Comparison of ENCODE assay signal across 7 mouse cellular contexts in genomic region chr16:17405736-17406443, GRCm38 (mm10). TPM values are rescaled to one million over a fixed set of nuclear protein-coding genes. Genes with fewer than 3 reads are reported as not detected.
A peak's percentile ranks its signal among the peaks of the same experiment; 100 is the strongest.
DNase-seq lines count a peak whose midpoint lies in the region; ATAC-seq lines count a peak whose summit lies in the region.

Gene Snap29 (plus strand): TSS chr16:17405986.
Gene Pi4ka (minus strand): TSS chr16:17406314.

- H3K4me2 ChIP-seq in intestine, embryonic 16.5 days (ENCODE audit: low read depth, low read length): peak within 1 kb of the TSS; percentile 68
- peak within 1 kb of the TSS; percentile 69 for H3K4me2 ChIP-seq in midbrain, embryonic 11.5 days

- ATAC-seq in intestine, embryonic 16.5 days: peak; percentile 98
- peak; percentile 98 for ATAC-seq in midbrain, embryonic 11.5 days (ENCODE audit: low FRiP score)

- peaks cover 25% of the 10 kb centered on the region for H3K4me1 ChIP-seq in intestine, embryonic 16.5 days (ENCODE audit: control insufficient read depth, insufficient read depth, low read length)
- peaks cover 13% of the 10 kb centered on the region for H3K4me1 ChIP-seq in midbrain, embryonic 11.5 days (ENCODE audit: control insufficient read depth, insufficient read depth, low read length)

- H3K4me3 ChIP-seq in intestine, embryonic 16.5 days (ENCODE audit: low read length): peak within 1 kb of the TSS; percentile 89
- peak within 1 kb of the TSS; percentile 74 for H3K4me3 ChIP-seq in midbrain, embryonic 11.5 days (ENCODE audit: low read depth, low read length)

- H3K9ac ChIP-seq in intestine, embryonic 16.5 days (ENCODE audit: low read depth, low read length): peak within 1 kb of the TSS; percentile 86
- peak within 1 kb of the TSS; percentile 75 for H3K9ac ChIP-seq in midbrain, embryonic 11.5 days (ENCODE audit: low read length)

- H3K9me3 ChIP-seq in intestine, embryonic 16.5 days (ENCODE audit: control insufficient read depth, low read length): no peaks in the 10 kb centered on the region
- H3K9me3 ChIP-seq in midbrain, embryonic 11.5 days (ENCODE audit: control insufficient read depth, low read length): no peaks in the 10 kb centered on the region

- WGBS in intestine, embryonic 16.5 days: under 1% methylated on average over 55 of the region's 69 CpGs
- under 1% methylated on average over 68 of the region's 69 CpGs for WGBS in midbrain, embryonic 11.5 days

- no peaks in the 10 kb centered on the region for H3K36me3 ChIP-seq in intestine, embryonic 16.5 days (ENCODE audit: control insufficient read depth, insufficient read depth, low read length)
- no peaks in the 10 kb centered on the region for H3K36me3 ChIP-seq in midbrain, embryonic 11.5 days (ENCODE audit: control insufficient read depth, insufficient read depth, low read length)

- peak; percentile 99 for DNase-seq in adrenal gland, adult 8-10 months
- peak; percentile 100 for DNase-seq in embryo, embryonic 9.5 days (ENCODE audit: extremely low spot score)
- peak; percentile 100 for DNase-seq in gastrocnemius, postnatal 4 days (ENCODE audit: low spot score in 2 of 2)
- peak; percentile 99 to 100 for DNase-seq in left cerebral cortex, postnatal 36 days (ENCODE audit: low spot score in 2 of 2)
- peak; percentile 100 for DNase-seq in midbrain, embryonic 11.5 days (ENCODE audit: low spot score, missing footprints)
- peak; percentile 98 for DNase-seq in skeletal muscle tissue, adult 2 months (ENCODE audit: low read depth, low spot score)

- H3K27ac ChIP-seq in intestine, embryonic 16.5 days (ENCODE audit: low read length): peak within 1 kb of the TSS; percentile 69
- H3K27ac ChIP-seq in midbrain, embryonic 11.5 days (ENCODE audit: low read depth, low read length): peak within 1 kb of the TSS; percentile 45

- no peaks in the 10 kb centered on the region for H3K27me3 ChIP-seq in intestine, embryonic 16.5 days (replicated peaks; ENCODE audit: control insufficient read depth, insufficient read depth, low read length)
- no peaks in the 10 kb centered on the region for H3K27me3 ChIP-seq in midbrain, embryonic 11.5 days (ENCODE audit: control insufficient read depth, insufficient read depth, low read length)

- intact Hi-C loops in left cerebral cortex, postnatal 36 days (cut with DNase I): loop anchor here (5.0 to 10.0 kb wide), 2 partner anchors 46 to 129 kb away; partner anchors contain the start of genes Crkl and Thap7

RNA-seq across cellular contexts. Expression of gene Snap29, which starts in this region (rescaled TPM):
- total RNA-seq in adrenal gland, adult 8-10 months (2022): 10 to 100 TPM; 26.7 to 32.4 (median 29.4) TPM
- total RNA-seq in gastrocnemius, postnatal 4 days (2021): 10 to 100 TPM; 14.3 to 15.5 TPM
- 15.2 and 15.9 TPM in 2 replicates for polyA plus RNA-seq in intestine, embryonic 16.5 days (2015; fragmentation: Nextera tagmentation; extraction: Ambion mirVana)
- total RNA-seq in left cerebral cortex, postnatal 36 days (2021): 10 to 100 TPM; 19.7 to 20.5 TPM
- 7.5 and 8.0 TPM in 2 replicates for polyA plus RNA-seq in midbrain, embryonic 11.5 days (2014; fragmentation: Nextera tagmentation; extraction: Ambion mirVana)

RNA-seq across cellular contexts. Expression of gene Pi4ka, which starts in this region (rescaled TPM):
- 100 to 1,000 TPM in 2 of 4 experiments, 10 to 100 TPM in 2; 86.3 to 111 (median 102) TPM for total RNA-seq in adrenal gland, adult 8-10 months (2022)
- total RNA-seq in gastrocnemius, postnatal 4 days (2021): 10 to 100 TPM; 27.9 to 31.4 TPM
- 23.1 and 28.6 TPM in 2 replicates for polyA plus RNA-seq in intestine, embryonic 16.5 days (2015; fragmentation: Nextera tagmentation; extraction: Ambion mirVana)
- 100 to 1,000 TPM; 346 to 353 TPM for total RNA-seq in left cerebral cortex, postnatal 36 days (2021)
- 40.1 and 46.1 TPM in 2 replicates for polyA plus RNA-seq in midbrain, embryonic 11.5 days (2014; fragmentation: Nextera tagmentation; extraction: Ambion mirVana)

Comparison
In these comparisons a context has a peak if more than half of its experiments do, and no peak if none do; other contexts are left out.
1. Peak in every context shown above with its lines: DNase-seq, ATAC-seq, H3K4me3 ChIP-seq and H3K27ac ChIP-seq.